Mouse (Mus musculus) left cerebral cortex, adult 9 months (tissue): Measurements from ENCODE around the gene Echdc1.
"Not testable (repeated sequence)": the region's sequence is repeated elsewhere in the genome, so short reads cannot be mapped to it uniquely, and the experiment has no call there.

Experiments used
- DNase-seq, 2 experiments: peaks; one replicate each; pipeline ENCODE4 v3.0.0; 2022; ENCODE audit warnings: low spot score in 2 of 2

Echdc1 gene

GRCm38 (mm10) chr10:29313064-29313638 is at the start of gene Echdc1:
Gene Echdc1, plus strand, starts transcription at chr10:29313166.
- DNase-seq = peak; percentile 62 to 82

DNA sequence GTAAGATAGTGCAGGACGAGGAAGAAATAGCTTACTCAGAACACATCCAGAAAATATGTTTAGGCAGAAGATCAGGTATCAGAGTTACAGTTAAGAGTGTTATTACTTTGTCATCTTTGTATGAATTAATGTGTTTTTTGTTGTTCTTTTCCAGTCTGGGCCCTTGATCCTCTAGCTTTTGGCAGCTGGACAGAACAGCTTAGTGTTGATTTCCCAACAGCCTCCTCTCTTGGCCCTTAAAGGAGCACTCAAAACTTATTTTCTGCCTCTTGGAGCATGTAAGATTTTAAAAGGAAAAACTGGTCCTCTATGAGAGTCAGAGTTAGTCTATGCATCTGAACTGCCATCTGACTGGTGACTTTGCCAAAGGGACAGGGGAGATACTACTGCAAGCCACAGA is 31.2 kb upstream of the Echdc1 start:
- DNase-seq = no peak

DNA sequence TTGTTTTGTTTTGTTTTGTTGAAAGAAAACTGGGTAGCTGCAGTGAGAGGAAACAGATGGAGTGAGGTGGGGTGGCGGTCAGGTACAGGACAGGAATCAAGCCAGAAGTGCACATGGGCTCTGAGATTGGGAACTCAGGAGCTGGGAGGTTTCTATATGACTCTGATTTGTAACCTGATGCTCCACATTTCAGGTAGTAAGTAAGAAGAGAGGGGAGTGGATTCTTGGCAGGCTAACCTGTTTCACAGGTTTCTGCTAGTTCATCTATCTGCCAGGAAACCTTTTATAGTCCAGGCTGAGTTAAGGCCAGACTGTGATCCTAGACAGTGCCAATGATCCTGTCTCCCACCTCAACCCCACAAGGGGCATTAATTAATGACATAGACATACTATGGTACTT is 27.2 kb upstream of the Echdc1 start:
- no peak for DNase-seq

- DNase-seq = no peak
These were observed 10.7 kb upstream of the Echdc1 start for GRCm38 (mm10) chr10:29302230-29302629.

DNA sequence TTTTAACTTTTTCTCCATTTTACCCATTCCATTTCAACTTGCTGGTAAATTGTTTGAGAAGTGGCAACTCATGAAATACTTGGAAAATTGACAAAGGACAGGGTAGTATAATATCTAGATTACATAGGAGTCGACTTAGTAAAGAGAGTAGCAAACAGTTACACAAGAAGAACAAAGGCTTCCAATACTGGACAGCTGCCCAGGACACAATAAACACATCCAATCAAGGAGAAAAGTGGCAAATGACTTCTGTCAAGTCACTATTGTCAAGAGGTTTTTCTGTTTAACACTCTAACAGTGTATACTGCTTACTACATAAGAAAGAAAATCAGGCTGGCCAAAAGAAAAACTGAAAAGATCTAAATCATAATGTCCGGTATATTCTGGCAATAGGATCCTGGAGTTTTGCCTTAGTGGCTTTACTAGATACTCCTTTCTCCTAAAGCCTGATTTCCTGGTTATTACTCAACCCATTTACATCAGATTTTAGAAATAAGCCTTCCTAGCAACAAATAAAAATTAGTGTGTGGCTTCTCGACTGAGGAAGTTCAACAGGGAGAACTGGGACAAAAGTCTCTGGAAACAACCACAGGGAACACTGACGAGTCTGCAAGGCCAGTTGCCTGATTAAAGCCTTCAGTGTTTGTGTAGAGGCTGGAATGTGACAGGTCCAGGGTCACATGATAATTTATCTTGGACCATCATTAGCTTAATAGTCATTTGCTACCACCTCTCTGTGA is 1.3 kb upstream of the Echdc1 start:
- no peak for DNase-seq

- DNase-seq = no peak
These were observed 939 bp downstream of the Echdc1 start for GRCm38 (mm10) chr10:29313905-29314304.

GRCm38 (mm10) chr10:29324817-29325216 is 11.9 kb downstream of the Echdc1 start:
- DNase-seq = no peak

GRCm38 (mm10) chr10:29333836-29334235 is 20.9 kb downstream of the Echdc1 start:
- DNase-seq = no peak

- DNase-seq = peak in 1 of 2 experiments; percentile 80
These were observed 25.5 kb downstream of the Echdc1 start for GRCm38 (mm10) chr10:29338355-29339056.

DNA sequence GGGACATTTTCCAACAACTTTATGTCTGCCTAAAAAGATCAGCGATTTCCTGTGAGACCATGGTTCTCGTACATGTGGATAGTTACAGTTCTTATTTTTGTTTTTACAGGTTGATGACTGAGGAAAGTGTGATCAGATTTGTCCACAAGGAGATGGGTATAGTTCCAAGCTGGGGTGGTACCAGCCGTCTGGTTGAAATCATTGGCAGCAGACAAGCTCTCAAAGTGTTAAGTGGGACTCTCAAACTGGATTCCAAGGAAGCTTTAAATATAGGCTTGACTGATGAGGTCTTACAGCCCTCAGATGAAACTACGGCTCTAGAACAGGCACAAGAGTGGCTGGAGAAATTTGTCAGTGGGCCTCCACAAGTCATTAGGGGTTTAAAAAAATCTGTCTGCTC is 31.3 kb downstream of the Echdc1 start:
- DNase-seq = peak in 1 of 2 experiments; percentile 16

- no peak for DNase-seq
These were observed 33.7 kb downstream of the Echdc1 start for GRCm38 (mm10) chr10:29346638-29347037.

DNA sequence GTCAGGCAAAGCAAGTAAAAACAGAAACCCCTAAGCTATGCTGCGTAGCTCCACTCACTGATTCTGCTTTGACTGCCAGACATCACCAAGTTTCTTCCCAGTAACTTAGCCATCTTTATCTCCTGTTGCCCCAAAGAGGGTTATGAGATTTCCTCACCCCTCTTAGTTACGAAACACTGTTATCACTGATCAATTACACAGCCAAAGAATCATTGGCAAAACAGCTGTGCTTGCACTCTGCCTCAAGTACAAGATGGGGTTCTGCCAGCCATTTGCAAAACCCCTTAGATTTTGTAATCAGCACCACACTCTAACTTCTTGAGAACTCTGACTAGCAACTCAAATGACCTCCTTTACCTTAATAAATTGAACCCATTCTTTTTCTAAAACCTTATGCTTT is 38.5 kb downstream of the Echdc1 start:
- DNase-seq = no peak

DNA sequence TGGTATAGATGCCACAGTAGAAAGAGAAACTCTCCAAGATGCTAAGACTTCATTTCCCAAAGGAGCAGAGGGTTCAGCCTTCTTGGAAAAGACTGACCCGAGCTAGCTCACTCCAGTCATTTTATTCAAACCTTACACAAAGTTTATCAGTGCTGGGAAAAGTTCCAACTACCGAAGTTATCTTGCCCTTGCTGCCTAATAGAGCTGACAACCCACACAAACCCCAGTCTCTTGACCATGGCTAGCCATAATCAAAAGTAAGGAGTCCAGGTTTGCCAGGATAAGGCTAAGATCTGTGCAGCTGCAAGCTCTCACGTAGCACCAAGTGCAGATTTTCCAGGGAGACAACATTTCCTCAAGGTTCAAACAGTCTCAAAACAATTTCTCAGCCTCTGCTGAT is 39.6 kb downstream of the Echdc1 start:
- no peak for DNase-seq

- peak in 1 of 2 experiments; percentile 69 for DNase-seq
These were observed 41.2 kb downstream of the Echdc1 start for GRCm38 (mm10) chr10:29354183-29354582.

DNA sequence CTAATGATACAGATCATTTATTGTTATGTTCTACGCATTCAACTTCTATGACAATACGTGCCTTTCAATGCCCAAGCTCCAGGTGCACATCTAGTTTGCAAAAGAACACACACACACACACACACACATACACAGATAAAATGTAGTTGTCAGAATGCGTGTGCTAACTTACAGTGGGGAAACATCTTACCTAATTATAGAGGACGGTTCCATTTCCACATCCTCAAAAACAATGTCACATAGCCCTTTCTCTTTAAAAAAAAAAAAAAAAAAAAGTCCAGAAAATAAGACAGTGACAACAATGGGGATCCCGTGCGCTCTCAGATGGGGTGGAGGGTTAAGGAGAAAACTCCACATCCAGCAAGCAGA is 48.1 kb downstream of the Echdc1 start:
- no peak for DNase-seq

- DNase-seq = peak; percentile 61 to 83
These were observed 48.7 kb downstream of the Echdc1 start for GRCm38 (mm10) chr10:29361464-29362196.

DNA sequence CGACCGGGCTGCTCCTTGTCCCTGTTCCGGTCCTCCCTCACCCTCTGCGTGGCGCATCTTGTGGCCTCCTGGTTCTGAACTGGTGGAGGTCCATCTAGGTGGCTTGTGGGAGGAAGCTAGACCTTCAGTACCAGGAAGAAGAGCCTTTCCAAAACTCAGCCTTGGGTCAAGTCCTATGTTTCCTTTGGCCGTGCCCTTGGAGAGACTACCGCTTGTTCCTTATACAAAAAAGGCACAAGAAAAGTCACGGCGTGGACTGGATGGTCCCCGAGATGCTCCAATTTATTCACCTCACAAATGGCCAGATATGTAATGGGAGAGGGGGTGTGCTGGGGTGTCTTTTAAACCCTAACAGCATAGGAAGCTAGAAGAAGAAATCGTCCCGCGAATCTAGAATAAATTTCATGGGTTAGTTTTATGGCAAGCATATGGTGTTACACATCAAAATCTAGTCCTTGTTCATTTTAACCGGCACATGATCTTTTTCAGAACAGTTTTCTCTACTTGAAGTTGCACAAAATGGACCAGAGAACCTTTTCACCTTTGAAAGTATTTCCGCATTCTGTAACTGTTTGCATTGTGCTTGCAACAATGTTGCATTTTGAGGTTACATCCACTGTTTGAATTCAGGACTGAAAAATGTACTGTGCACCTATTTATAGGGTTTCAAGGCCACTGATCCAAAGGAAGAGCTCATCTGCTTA is 49.4 kb downstream of the Echdc1 start, which contains the start of gene Rnf146:
TSS of gene Rnf146 (minus strand) at position 246 of the 704 bp plus-strand sequence.
- DNase-seq = no peak

DNA sequence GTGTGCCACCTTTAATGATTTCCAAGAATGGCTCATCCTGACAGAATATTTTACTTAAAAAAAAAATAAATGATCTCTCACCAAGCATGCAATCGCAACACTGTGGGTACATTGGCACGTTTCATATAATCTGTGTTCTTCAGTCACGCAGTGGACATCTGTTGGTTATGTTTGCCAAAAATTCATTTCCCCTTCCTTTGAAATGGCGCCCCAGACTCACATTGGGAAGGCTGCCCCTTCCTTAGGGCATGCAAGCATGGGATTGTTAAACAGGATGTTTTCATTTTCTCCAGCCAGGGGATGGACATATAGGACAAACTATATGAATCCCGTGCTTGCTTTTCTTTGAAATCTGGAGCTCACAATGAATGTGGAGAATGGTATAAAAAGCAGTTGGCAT is 61.1 kb downstream of the Echdc1 start:
- no peak for DNase-seq

DNA sequence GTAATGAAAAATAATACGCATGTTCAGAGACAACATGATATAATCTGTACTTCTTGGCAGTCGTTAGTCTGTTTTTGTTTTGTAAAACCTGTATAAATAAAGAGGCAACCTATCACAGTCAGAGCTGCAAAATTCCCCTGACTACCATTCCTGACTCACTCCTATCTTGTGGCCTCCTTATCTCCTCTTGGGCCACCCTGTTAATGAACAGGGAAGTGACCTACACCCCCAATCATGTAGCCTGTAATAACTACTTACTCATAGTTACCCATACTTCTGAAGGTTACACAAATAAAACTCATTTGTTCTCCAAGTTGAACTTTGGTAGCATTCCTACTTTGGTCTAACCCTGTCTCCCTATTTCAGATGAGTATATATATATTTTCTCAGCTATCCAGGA is 68.6 kb downstream of the Echdc1 start:
- no peak for DNase-seq

- DNase-seq = not testable (repeated sequence)
These were observed 81.9 kb downstream of the Echdc1 start for GRCm38 (mm10) chr10:29394890-29395289.
